Mouse (Mus musculus) heart, embryonic 14.5 days (tissue): Measurements from ENCODE around the gene Zmynd10. TPM values are rescaled to one million over a fixed set of nuclear protein-coding genes. Genes with fewer than 3 reads are reported as not detected.

Source experiments
- ATAC-seq: fragments of 200-750 bp; cut with Nextera tagmentation; 2 replicates; pipeline ENCODE4 v1.8.0; 2017; ENCODE audit warnings: low read depth, moderate TSS enrichment; ENCODE audit not compliant: insufficient number of reproducible peaks, insufficient read depth, low FRiP score
- H3K27ac ChIP-seq, 2 experiments: fragments of 200-500 bp in 1 of 2; fragments of 300-500 bp in 1 of 2; sonication (generic) in 1 of 2; replicated peaks in 1 of 2; 2 replicates each; pipeline ENCODE4 v1.5.1; 2012 to 2014; ENCODE audit warnings: low read depth in 2 of 2, low read length in 2 of 2, control low read depth in 1 of 2, mild to moderate bottlenecking in 1 of 2, mixed read lengths in 1 of 2; ENCODE audit not compliant: control insufficient read depth in 1 of 2, insufficient read depth in 1 of 2
- H3K27me3 ChIP-seq: fragments of 300-500 bp; sonication (generic); 2 replicates; pipeline ENCODE4 v1.6.1; 2014; ENCODE audit warnings: mild to moderate bottlenecking, low read length, control low read depth; ENCODE audit not compliant: control insufficient read depth, insufficient read depth
- H3K36me3 ChIP-seq: fragments of 300-500 bp; sonication (generic); 2 replicates; pipeline ENCODE4 v1.6.1; 2014; ENCODE audit warnings: mild to moderate bottlenecking, control low read depth, low read length, mixed read lengths; ENCODE audit not compliant: control insufficient read depth, insufficient read depth
- H3K4me1 ChIP-seq, 2 experiments: fragments of 200-500 bp in 1 of 2; fragments of 300-500 bp in 1 of 2; sonication (generic) in 1 of 2; 2 replicates each; pipeline ENCODE4 v1.6.1; 2012 to 2014; ENCODE audit warnings: low read length in 2 of 2, control low read depth in 1 of 2, mixed read lengths in 1 of 2; ENCODE audit not compliant: control insufficient read depth in 2 of 2, insufficient read depth in 2 of 2
- H3K4me2 ChIP-seq: fragments of 300-500 bp; sonication (generic); 2 replicates; pipeline ENCODE4 v1.6.1; 2014; ENCODE audit warnings: mild to moderate bottlenecking, low read length
- H3K4me3 ChIP-seq, 2 experiments: fragments of 200-500 bp in 1 of 2; fragments of 300-500 bp in 1 of 2; sonication (generic) in 1 of 2; 2 replicates each; pipeline ENCODE4 v1.5.1; 2012 to 2014; ENCODE audit warnings: low read length in 2 of 2, mild to moderate bottlenecking in 2 of 2, control low read depth in 1 of 2, low read depth in 1 of 2, moderate library complexity in 1 of 2; ENCODE audit not compliant: control insufficient read depth in 1 of 2, insufficient read depth in 1 of 2
- H3K9ac ChIP-seq: fragments of 300-500 bp; sonication (generic); 2 replicates; pipeline ENCODE4 v1.6.1; 2014; ENCODE audit warnings: mild to moderate bottlenecking, low read length
- H3K9me3 ChIP-seq: fragments of 300-500 bp; sonication (generic); 2 replicates; pipeline ENCODE4 v1.6.1; 2016; ENCODE audit warnings: low read length, control low read depth; ENCODE audit not compliant: control insufficient read depth
- WGBS: fragments of 180-500 bp; shearing (Covaris S2); extraction: QIAGEN DNeasy Blood & Tissue Kit; methylation state at CpG from one replicate; pipeline ENCODE4 v1.1.7; 2014; 5-methylcytosine and 5-hydroxymethylcytosine counted together
- polyA plus RNA-seq: library from polyadenylated mRNA; unstranded; fragments of >200 nt; fragmentation: Nextera tagmentation; extraction: Ambion mirVana; gene quantifications from 2 replicates; pipeline ENCODE4 v1.2.1, GENCODE M21; 2014

Gene Zmynd10
- polyA plus RNA-seq, 1 experiment from 2014 or later, result not detected

DNA sequence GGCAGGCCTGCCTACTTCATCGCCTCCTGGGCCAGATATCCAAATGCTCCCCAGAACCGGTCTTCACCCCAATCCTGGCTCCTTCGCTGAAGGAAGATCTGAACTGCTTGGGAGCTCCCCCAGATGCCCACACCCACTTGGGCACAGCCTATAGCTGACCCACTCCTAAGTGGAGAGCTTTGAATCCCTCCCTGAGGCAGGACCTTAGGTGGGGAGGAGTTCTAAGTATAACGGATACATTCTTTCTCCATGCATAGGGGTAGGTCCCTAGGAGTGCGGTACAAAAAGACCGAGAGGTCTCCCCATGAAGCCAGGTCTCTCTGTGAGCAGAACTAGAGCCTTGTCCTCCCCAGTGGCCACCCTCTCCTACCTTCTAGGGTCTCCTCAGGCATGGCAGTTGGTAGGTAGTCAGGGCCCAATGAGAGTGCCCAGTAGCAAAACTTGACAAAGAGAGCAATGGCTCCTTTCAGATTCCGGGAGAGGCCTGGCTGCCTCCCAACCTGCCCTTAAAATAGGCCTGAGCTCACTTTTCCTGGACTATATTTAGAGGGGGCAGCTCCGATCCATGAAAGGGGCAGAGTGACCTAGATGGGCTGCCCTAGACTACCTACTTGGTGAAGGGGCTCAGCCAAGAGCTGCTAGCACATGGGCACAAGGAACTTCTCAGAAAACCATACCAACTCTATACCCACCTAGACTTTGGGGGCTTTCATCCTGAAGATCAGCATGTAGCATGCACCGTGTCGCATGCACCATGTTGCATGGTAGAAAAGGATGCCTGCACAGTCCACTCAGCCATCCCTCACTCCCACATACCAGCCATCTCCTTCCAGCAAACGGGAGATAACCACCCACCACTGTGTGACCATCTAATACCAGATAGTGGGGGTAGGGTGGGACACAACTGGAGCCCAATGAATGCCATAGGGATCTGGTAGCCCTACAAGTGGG lies 49.8 kb downstream of the Zmynd10 start:
- peak overlapping the region; percentile 76 for H3K9ac ChIP-seq
- WGBS, result 46% methylated on average over 11 of the region's 11 CpGs
- H3K4me2 ChIP-seq, result peak overlapping the region; percentile 58
- peak overlapping the region; percentile 36 to 46 for H3K4me3 ChIP-seq
- peaks cover 34% of the 10 kb centered on the region for H3K36me3 ChIP-seq
- peak; percentile 71 for ATAC-seq
- no peaks in the 10 kb centered on the region for H3K9me3 ChIP-seq
- H3K4me1 ChIP-seq, result peaks cover 22 to 29% of the 10 kb centered on the region in 2 experiments
- H3K27ac ChIP-seq, result peak overlapping the region; percentile 97 to 99
- 0 out of 2 replicates have a peak, but pooled peaks cover 3% of the 10 kb centered on the region for H3K27me3 ChIP-seq

- H3K27me3 ChIP-seq, result 0 out of 2 replicates have a peak, but pooled peaks cover 3% of the 10 kb centered on the region
- no peaks in the 10 kb centered on the region for H3K9me3 ChIP-seq
- H3K9ac ChIP-seq, result no peak overlapping the region
- ATAC-seq, result no peak
- H3K4me1 ChIP-seq, result peaks cover 22 to 23% of the 10 kb centered on the region in 2 experiments
- H3K27ac ChIP-seq, result 0 out of 4 replicates have a peak overlapping the region, but pooled peaks of 1 of the 2 experiments have one; percentile 97
- H3K4me2 ChIP-seq, result no peak overlapping the region
- H3K4me3 ChIP-seq, result no peak overlapping the region
- H3K36me3 ChIP-seq, result peaks cover 19% of the 10 kb centered on the region
- 82% methylated on average over 5 of the region's 5 CpGs for WGBS
Observed at GRCm38 (mm10) chr9:107598385-107598784, 51.3 kb downstream of the Zmynd10 start.

DNA sequence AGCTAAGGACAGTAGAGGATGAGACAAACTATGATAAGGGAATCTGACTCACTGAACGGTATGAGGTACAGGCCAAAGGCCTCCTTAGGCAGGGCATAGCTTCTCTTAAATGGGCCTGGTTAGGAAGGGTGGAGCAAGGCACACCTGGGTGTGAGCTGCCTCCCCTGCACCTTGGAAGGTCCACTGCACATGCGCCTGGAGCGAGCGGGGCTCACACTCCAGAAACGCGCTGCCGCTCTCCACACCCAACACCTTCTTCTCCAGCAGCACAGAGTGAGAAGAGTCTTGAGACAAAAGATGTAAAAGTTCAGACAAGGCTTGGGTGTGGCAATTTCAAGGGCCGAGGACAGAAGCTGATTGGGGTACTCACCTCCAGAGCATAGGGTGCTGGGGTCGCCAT lies 52.3 kb downstream of the Zmynd10 start:
- 74% methylated on average over 9 of the region's 9 CpGs for WGBS
- H3K27me3 ChIP-seq, result 0 out of 2 replicates have a peak, but pooled peaks cover 3% of the 10 kb centered on the region
- H3K4me2 ChIP-seq, result no peak overlapping the region
- no peaks in the 10 kb centered on the region for H3K9me3 ChIP-seq
- H3K4me1 ChIP-seq, result peaks cover 18 to 27% of the 10 kb centered on the region in 2 experiments
- H3K36me3 ChIP-seq, result peaks cover 9% of the 10 kb centered on the region; the same call in 1 of the 2 replicates
- ATAC-seq, result no peak
- H3K9ac ChIP-seq, result no peak overlapping the region
- H3K27ac ChIP-seq, result no peak overlapping the region
- no peak overlapping the region for H3K4me3 ChIP-seq

DNA sequence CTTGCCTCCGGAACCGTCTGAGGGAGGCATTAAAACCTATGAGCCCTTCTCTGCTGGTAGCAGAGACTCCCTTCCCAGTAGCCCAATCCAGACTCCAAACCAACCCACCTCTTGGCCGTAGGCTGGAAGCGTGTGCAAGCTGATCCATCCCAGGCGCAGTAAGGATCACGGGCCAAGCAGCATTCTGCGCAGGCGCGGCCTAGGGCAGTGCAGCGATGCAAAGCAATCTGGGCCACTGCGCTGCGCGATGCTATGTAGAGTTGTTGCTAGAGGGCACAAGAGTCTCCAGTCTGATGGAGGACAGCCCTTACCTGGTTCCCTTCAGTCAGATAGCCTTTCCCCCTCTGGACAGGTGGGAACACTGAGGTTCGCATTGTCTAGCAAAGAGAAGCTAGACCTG lies 52.7 kb downstream of the Zmynd10 start:
- Histone ChIP-seq H3K4me1 (peaks cover 22 to 31% of the 10 kb centered on the region in 2 experiments), H3K9ac (no peak overlapping the region), H3K9me3 (no peaks in the 10 kb centered on the region), H3K4me2 (no peak overlapping the region), H3K36me3 (0 out of 2 replicates have a peak, but pooled peaks cover 5% of the 10 kb centered on the region), H3K27ac (no peak overlapping the region), H3K27me3 (0 out of 2 replicates have a peak, but pooled peaks cover 3% of the 10 kb centered on the region), H3K4me3 (no peak overlapping the region)
- WGBS, result 60% methylated on average over 14 of the region's 14 CpGs
- ATAC-seq, result no peak

GRCm38 (mm10) chr9:107600745-107601144 lies 53.6 kb downstream of the Zmynd10 start:
- Histone ChIP-seq H3K9ac (no peak overlapping the region), H3K4me2 (no peak overlapping the region), H3K36me3 (0 out of 2 replicates have a peak, but pooled peaks cover 2% of the 10 kb centered on the region), H3K9me3 (no peaks in the 10 kb centered on the region), H3K27ac (no peak overlapping the region), H3K4me3 (no peak overlapping the region), H3K27me3 (0 out of 2 replicates have a peak, but pooled peaks cover 3% of the 10 kb centered on the region), H3K4me1 (peaks cover 24 to 34% of the 10 kb centered on the region in 2 experiments)
- 74% methylated on average over 12 of the region's 12 CpGs for WGBS
- no peak for ATAC-seq

Other genes with a start within 250 kb of the Zmynd10 start
- gene Hemk1, start 208.9 kb upstream of the Zmynd10 start, polyA plus RNA-seq, result 13.6 and 14.2 TPM in 2 replicates
- 0.51 and 1.1 TPM in 2 replicates for gene 6430571L13Rik, start 206.7 kb upstream of the Zmynd10 start, polyA plus RNA-seq
- gene Cacna2d2, start 147.7 kb upstream of the Zmynd10 start, polyA plus RNA-seq, result 3.0 and 5.6 TPM in 2 replicates
- 38.6 and 39.7 TPM in 2 replicates for gene Tmem115, start 13.4 kb upstream of the Zmynd10 start, polyA plus RNA-seq
- gene Cyb561d2, start 5.1 kb upstream of the Zmynd10 start, polyA plus RNA-seq, result 17.6 and 22.8 TPM in 2 replicates
- 28.4 and 31.6 TPM in 2 replicates for gene Nprl2, start 5.1 kb upstream of the Zmynd10 start, polyA plus RNA-seq
- 42.5 and 47.7 TPM in 2 replicates for gene Rassf1, start 4.3 kb downstream of the Zmynd10 start, polyA plus RNA-seq
- 49.0 and 53.0 TPM in 2 replicates for gene Tusc2, start 16.0 kb downstream of the Zmynd10 start, polyA plus RNA-seq
- 94.1 and 103 TPM in 2 replicates for gene Hyal2, start 20.6 kb downstream of the Zmynd10 start, polyA plus RNA-seq
- 4.4 and 4.6 TPM in 2 replicates for gene Hyal1, start 29.6 kb downstream of the Zmynd10 start, polyA plus RNA-seq
- gene Naa80, start 31.6 kb downstream of the Zmynd10 start, polyA plus RNA-seq, result 10.0 and 14.9 TPM in 2 replicates
- 0.46 and 0.53 TPM in 2 replicates for gene Hyal3, start 33.5 kb downstream of the Zmynd10 start, polyA plus RNA-seq
- 44.6 and 45.7 TPM in 2 replicates for gene Ifrd2, start 40.3 kb downstream of the Zmynd10 start, polyA plus RNA-seq
- 6.5 and 7.2 TPM in 2 replicates for gene Sema3b, start 61.9 kb downstream of the Zmynd10 start, polyA plus RNA-seq
- 379 and 410 TPM in 2 replicates for gene Gnai2, start 88.1 kb downstream of the Zmynd10 start, polyA plus RNA-seq
- 2.7 TPM in 2 replicates for gene Slc38a3, start 122.2 kb downstream of the Zmynd10 start, polyA plus RNA-seq
- 0.63 and 1.7 TPM in 2 replicates for gene Gnat1, start 132.4 kb downstream of the Zmynd10 start, polyA plus RNA-seq
- 4.6 and 6.2 TPM in 2 replicates for gene Sema3f, start 163.2 kb downstream of the Zmynd10 start, polyA plus RNA-seq
- 116 and 118 TPM in 2 replicates for gene Rbm5, start 223.7 kb downstream of the Zmynd10 start, polyA plus RNA-seq